Mouse (Mus musculus): ENCODE data around the gene Ankrd63.

Ankrd63 gene

GRCm38 (mm10) chr2:118703913-118704730, at the start of gene Ankrd63:
Gene Ankrd63 (minus strand): TSS chr2:118703963.
- no peak for DNase-seq (ENCODE audit: low spot score in 2 of 2)

GRCm38 (mm10) chr2:118752792-118753108, 49.0 kb upstream of the Ankrd63 start:
- no peak for DNase-seq (ENCODE audit: low spot score in 2 of 2)

- DNase-seq (ENCODE audit: low spot score in 2 of 2): no peak
These were observed 48.4 kb upstream of the Ankrd63 start for GRCm38 (mm10) chr2:118751896-118752791.

GRCm38 (mm10) chr2:118750476-118750875, 46.7 kb upstream of the Ankrd63 start:
- DNase-seq (ENCODE audit: low spot score in 2 of 2): no peak

- DNase-seq (ENCODE audit: low spot score in 2 of 2): no peak
These were observed 45.6 kb upstream of the Ankrd63 start for GRCm38 (mm10) chr2:118749341-118749884.

GRCm38 (mm10) chr2:118747301-118747960, 43.7 kb upstream of the Ankrd63 start:
- DNase-seq (ENCODE audit: low spot score in 2 of 2): no peak

- peak; percentile 37 to 48 for DNase-seq (ENCODE audit: low spot score in 2 of 2)
These were observed 42.4 kb upstream of the Ankrd63 start for GRCm38 (mm10) chr2:118745915-118746901.

GRCm38 (mm10) chr2:118745232-118745884, 41.6 kb upstream of the Ankrd63 start, which contains the start of gene Inafm2:
Gene Inafm2 (plus strand): TSS chr2:118745758.
- peak; percentile 90 to 91 for DNase-seq (ENCODE audit: low spot score in 2 of 2)

GRCm38 (mm10) chr2:118744621-118745020, 40.9 kb upstream of the Ankrd63 start:
- DNase-seq (ENCODE audit: low spot score in 2 of 2): no peak

- peak in 1 of 2 experiments; percentile 53 for DNase-seq (ENCODE audit: low spot score in 2 of 2)
These were observed 39.6 kb upstream of the Ankrd63 start for GRCm38 (mm10) chr2:118743261-118743943.

- DNase-seq (ENCODE audit: low spot score in 2 of 2): no peak
These were observed 37.4 kb upstream of the Ankrd63 start for GRCm38 (mm10) chr2:118741183-118741582.

GRCm38 (mm10) chr2:118740341-118740740, 36.6 kb upstream of the Ankrd63 start:
- DNase-seq (ENCODE audit: low spot score in 2 of 2): no peak

- no peak for DNase-seq (ENCODE audit: low spot score in 2 of 2)
These were observed 29.6 kb upstream of the Ankrd63 start for GRCm38 (mm10) chr2:118733341-118733740.

GRCm38 (mm10) chr2:118731981-118732380, 28.2 kb upstream of the Ankrd63 start:
- no peak for DNase-seq (ENCODE audit: low spot score in 2 of 2)

- DNase-seq (ENCODE audit: low spot score in 2 of 2): peak; percentile 75 to 78
These were observed 26.8 kb upstream of the Ankrd63 start for GRCm38 (mm10) chr2:118730622-118730915.

GRCm38 (mm10) chr2:118729816-118730621, 26.3 kb upstream of the Ankrd63 start:
- DNase-seq (ENCODE audit: low spot score in 2 of 2): no peak

GRCm38 (mm10) chr2:118729194-118729593, 25.4 kb upstream of the Ankrd63 start:
- no peak for DNase-seq (ENCODE audit: low spot score in 2 of 2)

GRCm38 (mm10) chr2:118728337-118728736, 24.6 kb upstream of the Ankrd63 start, which contains the start of gene Plcb2:
Gene Plcb2 (minus strand): TSS chr2:118728438.
- DNase-seq (ENCODE audit: low spot score in 2 of 2): peak; percentile 64 to 65

GRCm38 (mm10) chr2:118727911-118728310, 24.1 kb upstream of the Ankrd63 start:
- DNase-seq (ENCODE audit: low spot score in 2 of 2): peak in 1 of 2 experiments; percentile 23
